Mouse (Mus musculus) embryonic facial prominence, embryonic 11.5 days (tissue): ENCODE results near the gene Ddx47. TPM values are rescaled to one million over a fixed set of nuclear protein-coding genes. Genes with fewer than 3 reads are reported as not detected.

Experiments
- ATAC-seq: fragments of 200-750 bp; cut with Nextera tagmentation; replicated peaks from 2 replicates; pipeline ENCODE4 v1.8.0; 2017; ENCODE audit warnings: low read depth; ENCODE audit not compliant: insufficient number of reproducible peaks, low FRiP score, low TSS enrichment
- DNase-seq: peaks from one replicate; pipeline ENCODE4 v3.0.0-alpha.2; 2015; ENCODE audit warnings: low spot score
- H3K27ac ChIP-seq: fragments of 300-500 bp; sonication (generic); replicated peaks from 2 replicates; pipeline ENCODE4 v1.5.1; 2014; ENCODE audit warnings: mild to moderate bottlenecking, low read depth, low read length, control low read depth
- H3K27me3 ChIP-seq: fragments of 300-500 bp; sonication (generic); 2 replicates; pipeline ENCODE4 v1.6.1; 2014; ENCODE audit warnings: mild to moderate bottlenecking, low read length, moderate library complexity, mixed read lengths; ENCODE audit not compliant: control insufficient read depth, insufficient read depth
- H3K36me3 ChIP-seq: fragments of 300-500 bp; sonication (generic); replicated peaks from 2 replicates; pipeline ENCODE4 v1.6.1; 2014; ENCODE audit warnings: low read depth, mild to moderate bottlenecking, low read length, moderate library complexity, mixed read lengths; ENCODE audit not compliant: control insufficient read depth, insufficient read depth
- H3K4me1 ChIP-seq: fragments of 300-500 bp; sonication (generic); 2 replicates; pipeline ENCODE4 v1.6.1; 2014; ENCODE audit warnings: low read length, mixed read lengths; ENCODE audit not compliant: control insufficient read depth, insufficient read depth
- H3K4me2 ChIP-seq: fragments of 300-500 bp; sonication (generic); 2 replicates; pipeline ENCODE4 v1.6.1; 2014; ENCODE audit warnings: low read depth, mild to moderate bottlenecking, control low read depth, low read length, moderate library complexity
- H3K4me3 ChIP-seq: fragments of 300-500 bp; sonication (generic); 2 replicates; pipeline ENCODE4 v1.5.1; 2014; ENCODE audit warnings: low read depth, low read length, control low read depth
- H3K9ac ChIP-seq: fragments of 300-500 bp; sonication (generic); replicated peaks from 2 replicates; pipeline ENCODE4 v1.6.1; 2014; ENCODE audit warnings: mild to moderate bottlenecking, control low read depth, low read length
- H3K9me3 ChIP-seq: fragments of 300-500 bp; sonication (generic); replicated peaks from 2 replicates; pipeline ENCODE4 v1.6.1; 2016; ENCODE audit warnings: mild to moderate bottlenecking, low read length, inconsistent platforms, mixed read lengths; ENCODE audit not compliant: control insufficient read depth
- WGBS: fragments of 180-500 bp; shearing (Covaris S2); extraction: QIAGEN DNeasy Blood & Tissue Kit; methylation state at CpG from one replicate; pipeline ENCODE4 v1.1.7; 2014; 5-methylcytosine and 5-hydroxymethylcytosine counted together
- polyA plus RNA-seq: library from polyadenylated mRNA; unstranded; fragments of >200 nt; fragmentation: Nextera tagmentation; extraction: Ambion mirVana; gene quantifications from 2 replicates; pipeline ENCODE4 v1.2.1, GENCODE M21; 2014

The Ddx47 gene
- polyA plus RNA-seq, 1 experiment from 2014 or later: 125 TPM

DNA sequence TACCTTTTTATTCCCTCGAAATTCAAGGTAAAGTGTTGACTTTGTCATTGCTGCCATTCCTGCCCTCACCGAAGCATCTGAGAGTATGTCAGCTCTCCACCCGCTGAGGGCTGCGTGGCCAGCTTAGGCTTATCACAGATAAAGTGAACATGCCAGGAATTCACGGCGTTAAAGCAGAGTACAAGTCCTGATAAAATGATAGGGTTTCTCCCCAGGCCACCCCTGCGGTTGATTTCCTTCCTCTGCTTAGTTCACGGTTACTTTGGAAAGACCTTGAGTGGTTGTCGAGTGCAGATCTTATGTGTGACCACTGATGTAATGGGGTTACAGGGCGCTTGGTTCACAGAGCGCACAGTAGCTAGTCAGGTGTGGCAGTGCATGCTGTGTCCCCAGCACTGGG lies 5.8 kb downstream of the Ddx47 start:
- no peak overlapping the region for H3K9ac ChIP-seq
- H3K27ac ChIP-seq: no peak overlapping the region
- H3K4me1 ChIP-seq: 0 out of 2 replicates have a peak, but pooled peaks cover 1% of the 10 kb centered on the region
- H3K4me2 ChIP-seq: no peak overlapping the region
- no peaks in the 10 kb centered on the region for H3K9me3 ChIP-seq
- DNase-seq (no peak), ATAC-seq (no peak)
- H3K27me3 ChIP-seq: no peaks in the 10 kb centered on the region
- no peak overlapping the region for H3K4me3 ChIP-seq
- 95% methylated on average over 11 of the region's 11 CpGs for WGBS
- H3K36me3 ChIP-seq: peaks cover 31% of the 10 kb centered on the region

DNA sequence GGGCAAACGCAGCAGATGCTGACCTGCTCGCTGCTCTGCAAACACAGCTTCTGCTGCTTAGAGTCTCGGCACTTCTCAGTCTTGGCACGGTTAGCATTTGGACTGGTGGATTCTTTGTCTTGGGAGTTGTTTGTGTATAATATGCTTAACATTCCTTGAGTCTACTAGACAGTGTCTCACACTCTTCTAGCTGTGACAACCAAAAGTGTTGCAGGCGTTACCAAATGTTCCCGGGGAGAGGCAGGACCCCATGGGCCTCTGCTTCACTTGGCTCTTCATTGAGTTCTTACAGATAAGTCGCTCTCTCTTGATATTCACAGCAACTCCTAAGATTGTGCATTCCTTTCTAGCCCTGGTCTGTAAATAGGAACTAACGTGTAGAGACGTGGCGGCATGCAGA lies 8.2 kb downstream of the Ddx47 start:
- ATAC-seq (no peak), DNase-seq (no peak)
- WGBS: 91% methylated on average over 10 of the region's 10 CpGs
- no peak overlapping the region for H3K4me2 ChIP-seq
- H3K27ac ChIP-seq: no peak overlapping the region
- H3K36me3 ChIP-seq: peaks cover 32% of the 10 kb centered on the region
- no peaks in the 10 kb centered on the region for H3K4me1 ChIP-seq
- no peak overlapping the region for H3K9ac ChIP-seq
- no peaks in the 10 kb centered on the region for H3K27me3 ChIP-seq
- no peaks in the 10 kb centered on the region for H3K9me3 ChIP-seq
- no peak overlapping the region for H3K4me3 ChIP-seq

DNA sequence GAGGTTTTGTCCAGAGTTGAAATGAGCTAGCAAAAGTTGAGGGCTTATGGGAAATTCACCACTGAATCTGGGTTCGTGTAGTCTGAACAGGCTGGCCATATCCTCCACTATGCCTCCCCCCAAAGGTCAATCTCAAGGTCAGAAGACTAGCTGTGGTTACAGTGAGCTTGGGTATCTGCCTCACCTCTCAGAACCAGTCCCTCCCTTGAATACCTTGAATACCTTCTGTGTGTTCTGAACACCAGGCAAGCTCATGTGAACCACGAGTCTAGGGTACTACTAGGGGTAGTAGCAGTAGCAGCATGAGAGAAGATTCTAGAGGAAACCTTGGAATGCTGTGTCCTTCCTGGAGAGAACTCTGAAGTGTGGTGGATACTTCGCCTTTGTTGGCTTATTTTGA lies 10.2 kb downstream of the Ddx47 start:
- no peak for DNase-seq
- WGBS: 91% methylated on average over 3 of the region's 3 CpGs
- no peak overlapping the region for H3K4me2 ChIP-seq
- no peak overlapping the region for H3K27ac ChIP-seq
- ATAC-seq: no peak
- H3K4me1 ChIP-seq: no peaks in the 10 kb centered on the region
- peaks cover 31% of the 10 kb centered on the region for H3K36me3 ChIP-seq
- no peak overlapping the region for H3K4me3 ChIP-seq
- no peaks in the 10 kb centered on the region for H3K9me3 ChIP-seq
- no peaks in the 10 kb centered on the region for H3K27me3 ChIP-seq
- no peak overlapping the region for H3K9ac ChIP-seq

DNA sequence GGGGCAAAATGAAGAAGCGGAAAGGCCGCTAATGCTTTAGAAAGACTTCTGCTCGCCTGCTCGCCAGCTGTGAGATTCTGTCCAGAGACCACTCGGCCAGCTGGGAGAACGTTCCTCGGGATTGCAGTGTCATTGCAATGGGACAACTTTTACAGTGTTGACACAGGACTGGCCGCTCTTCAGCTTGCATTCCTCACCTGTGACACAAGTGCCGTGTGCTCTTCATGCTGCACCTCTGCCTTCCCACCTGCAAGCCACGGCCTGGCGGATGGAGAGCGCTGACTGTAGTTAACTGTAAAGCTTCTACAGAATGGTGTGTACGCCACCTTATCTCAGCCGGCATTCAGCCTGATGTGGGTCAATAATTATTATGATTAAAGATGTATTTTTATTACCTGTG lies 12.0 kb downstream of the Ddx47 start:
- no peak for DNase-seq
- WGBS: 94% methylated on average over 14 of the region's 14 CpGs
- Histone ChIP-seq H3K36me3 (peaks cover 18% of the 10 kb centered on the region), H3K4me1 (no peaks in the 10 kb centered on the region), H3K4me2 (no peak overlapping the region), H3K9ac (no peak overlapping the region), H3K4me3 (no peak overlapping the region), H3K9me3 (no peaks in the 10 kb centered on the region), H3K27me3 (no peaks in the 10 kb centered on the region), H3K27ac (no peak overlapping the region)
- ATAC-seq: no peak

DNA sequence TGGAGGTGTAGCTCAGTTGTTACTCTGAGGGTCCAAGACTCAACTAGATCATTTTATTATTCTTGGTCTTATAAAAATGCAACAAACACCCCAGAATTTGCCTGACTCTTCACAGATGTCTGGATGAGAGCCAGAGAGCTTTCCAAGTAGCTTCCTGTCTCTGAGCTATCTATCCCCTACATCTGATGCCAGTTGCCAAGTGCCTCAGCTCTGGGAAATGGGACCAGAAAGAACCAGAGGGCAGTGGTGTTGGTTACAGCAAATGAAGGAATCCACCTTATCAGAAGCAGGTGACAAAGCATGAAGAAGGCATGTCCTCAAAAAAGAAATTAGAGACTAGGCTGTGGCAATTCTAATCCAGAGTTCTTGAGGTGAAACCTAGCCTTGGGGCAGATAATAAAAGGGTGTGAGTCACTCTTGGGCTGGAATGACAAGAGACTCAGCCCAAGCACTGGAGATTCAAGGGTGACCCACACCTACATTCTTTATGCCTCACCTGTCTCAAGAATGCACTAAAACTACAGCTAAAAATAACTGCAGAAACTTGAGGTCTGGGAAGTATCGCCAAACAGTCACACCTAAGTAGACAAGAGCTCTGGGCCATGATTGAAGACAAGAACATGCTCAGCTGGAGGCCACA lies 13.5 kb downstream of the Ddx47 start:
- no peak overlapping the region for H3K27ac ChIP-seq
- no peaks in the 10 kb centered on the region for H3K27me3 ChIP-seq
- no peaks in the 10 kb centered on the region for H3K9me3 ChIP-seq
- H3K4me2 ChIP-seq: no peak overlapping the region
- no peak for ATAC-seq
- no peak overlapping the region for H3K4me3 ChIP-seq
- H3K4me1 ChIP-seq: no peaks in the 10 kb centered on the region
- WGBS: 84% methylated on average over 1 of the region's 1 CpGs
- H3K36me3 ChIP-seq: peaks cover 12% of the 10 kb centered on the region
- DNase-seq: no peak
- no peak overlapping the region for H3K9ac ChIP-seq

DNA sequence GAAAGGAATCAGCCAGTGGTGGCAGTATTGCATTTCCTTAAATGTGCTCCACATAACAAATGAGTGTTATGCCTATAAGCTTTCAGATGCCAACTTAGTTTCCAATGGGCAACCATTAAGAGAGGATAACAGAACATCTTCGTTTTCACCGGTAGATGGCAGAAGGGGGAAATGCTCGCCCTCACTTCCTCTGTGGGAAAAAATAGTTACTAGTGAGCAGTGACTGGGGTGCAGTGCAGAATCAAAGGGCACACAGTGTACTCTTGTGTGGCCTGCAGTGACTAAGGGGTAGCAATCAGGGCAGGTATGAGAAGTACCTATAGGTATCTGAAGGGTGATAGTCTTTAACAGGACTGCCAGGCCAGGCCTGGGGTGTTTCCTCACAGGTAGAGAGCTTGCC lies 14.8 kb downstream of the Ddx47 start:
- no peak overlapping the region for H3K27ac ChIP-seq
- H3K4me2 ChIP-seq: no peak overlapping the region
- DNase-seq (peak; percentile 36), ATAC-seq (0 out of 2 replicates have a peak, but pooled peaks have one; percentile 53)
- H3K4me3 ChIP-seq: no peak overlapping the region
- H3K27me3 ChIP-seq: no peaks in the 10 kb centered on the region
- H3K9ac ChIP-seq: no peak overlapping the region
- WGBS: 18% methylated on average over 3 of the region's 3 CpGs
- H3K4me1 ChIP-seq: no peaks in the 10 kb centered on the region
- peaks cover 9% of the 10 kb centered on the region for H3K36me3 ChIP-seq
- H3K9me3 ChIP-seq: no peaks in the 10 kb centered on the region

DNA sequence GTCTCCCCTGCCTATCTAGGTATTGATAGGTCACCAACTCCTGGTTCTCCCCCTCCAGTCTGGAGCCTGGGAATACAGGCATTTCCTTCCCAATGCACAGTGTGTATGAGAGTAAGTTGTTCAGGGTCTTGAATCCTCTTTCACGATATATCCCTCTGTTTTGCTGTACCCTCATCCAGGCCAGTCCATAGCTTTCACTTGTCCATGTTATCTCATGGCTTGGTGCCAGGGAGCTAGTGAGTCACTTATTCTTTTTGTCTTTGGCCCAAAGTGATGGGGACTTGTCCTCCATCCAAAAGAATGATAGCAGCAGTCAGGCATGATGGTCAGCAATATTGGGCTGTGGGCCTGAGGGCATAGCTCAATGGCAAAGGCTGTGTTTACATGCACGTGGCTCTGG lies 15.3 kb downstream of the Ddx47 start:
- no peak for ATAC-seq

DNA sequence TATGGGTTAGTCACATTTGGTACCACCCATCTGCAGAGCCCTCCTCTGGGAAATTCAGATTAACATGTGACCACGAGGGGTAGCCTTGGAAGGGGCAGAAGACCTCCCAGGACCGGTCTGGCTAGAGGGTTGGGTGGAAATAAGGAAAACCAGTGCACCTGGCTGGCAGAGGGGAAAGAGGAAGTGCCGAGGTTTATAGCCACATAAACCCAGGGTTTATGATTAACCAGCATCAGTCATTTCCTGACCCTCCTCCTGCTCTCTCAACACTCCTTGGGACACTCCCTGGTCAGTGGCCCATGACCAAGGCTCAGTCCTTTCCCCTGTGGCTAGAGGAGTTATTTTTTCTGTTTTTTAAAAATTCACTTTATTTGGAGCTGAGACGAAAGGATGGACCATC lies 17.8 kb downstream of the Ddx47 start:
- no peak for ATAC-seq

More for the DNA sequence above, 15.3 kb downstream of the Ddx47 start:
- no peak for DNase-seq
- Histone ChIP-seq H3K27me3 (no peaks in the 10 kb centered on the region), H3K9me3 (no peaks in the 10 kb centered on the region), H3K4me2 (no peak overlapping the region), H3K36me3 (peaks cover 4% of the 10 kb centered on the region; the same call in 1 of the 2 replicates), H3K27ac (no peak overlapping the region), H3K4me3 (no peak overlapping the region), H3K9ac (no peak overlapping the region), H3K4me1 (no peaks in the 10 kb centered on the region)
- 71% methylated on average over 2 of the region's 2 CpGs for WGBS

More for the DNA sequence above, 17.8 kb downstream of the Ddx47 start:
- no peaks in the 10 kb centered on the region for H3K9me3 ChIP-seq
- 74% methylated on average over 4 of the region's 4 CpGs for WGBS
- H3K9ac ChIP-seq: no peak overlapping the region
- H3K4me1 ChIP-seq: no peaks in the 10 kb centered on the region
- no peak overlapping the region for H3K4me2 ChIP-seq
- no peaks in the 10 kb centered on the region for H3K27me3 ChIP-seq
- H3K27ac ChIP-seq: no peak overlapping the region
- no peak for DNase-seq
- H3K4me3 ChIP-seq: no peak overlapping the region
- no peaks in the 10 kb centered on the region for H3K36me3 ChIP-seq
